Mouse (Mus musculus) limb, embryonic 11.5 days (tissue): ENCODE measurements at regions not wholly inside any gene's neighbourhood (a gene's known extent, or its start where the extent isn't known, plus 50 kb on each side); places are given as distances from the start of the nearest gene placed in this dataset.

Experiments
- ATAC-seq: fragments of 200-750 bp; cut with Nextera tagmentation; 2 replicates; pipeline ENCODE4 v1.8.0; 2017; ENCODE audit warnings: low read depth; ENCODE audit not compliant: insufficient number of reproducible peaks, low FRiP score, low TSS enrichment
- DNase-seq: peaks from one replicate; pipeline ENCODE4 v3.0.0-alpha.2; 2015; ENCODE audit warnings: low spot score
- H3K27ac ChIP-seq: fragments of 300-500 bp; sonication (generic); replicated peaks from 2 replicates; pipeline ENCODE4 v1.5.1; 2014; ENCODE audit warnings: low read depth, mild to moderate bottlenecking, low read length
- H3K27me3 ChIP-seq: fragments of 300-500 bp; sonication (generic); 2 replicates; pipeline ENCODE4 v1.6.1; 2014; ENCODE audit warnings: mild to moderate bottlenecking, low read length, mixed read lengths; ENCODE audit not compliant: control insufficient read depth, insufficient read depth
- H3K36me3 ChIP-seq: fragments of 300-500 bp; sonication (generic); 2 replicates; pipeline ENCODE4 v1.6.1; 2014; ENCODE audit warnings: mild to moderate bottlenecking, low read length, moderate library complexity, mixed read lengths; ENCODE audit not compliant: control insufficient read depth, insufficient read depth
- H3K4me1 ChIP-seq: fragments of 300-500 bp; sonication (generic); 2 replicates; pipeline ENCODE4 v1.6.1; 2014; ENCODE audit warnings: low read length, mixed read lengths; ENCODE audit not compliant: control insufficient read depth, insufficient read depth
- H3K4me2 ChIP-seq: fragments of 300-500 bp; sonication (generic); 2 replicates; pipeline ENCODE4 v1.6.1; 2014; ENCODE audit warnings: low read depth, mild to moderate bottlenecking, moderate library complexity; ENCODE audit not compliant: severe bottlenecking
- H3K4me3 ChIP-seq: fragments of 300-500 bp; sonication (generic); 2 replicates; pipeline ENCODE4 v1.5.1; 2014; ENCODE audit warnings: low read depth, low read length
- H3K9ac ChIP-seq: fragments of 300-500 bp; sonication (generic); 2 replicates; pipeline ENCODE4 v1.6.1; 2014; ENCODE audit warnings: mild to moderate bottlenecking, low read length
- H3K9me3 ChIP-seq: fragments of 300-500 bp; sonication (generic); 2 replicates; pipeline ENCODE4 v1.6.1; 2016; ENCODE audit warnings: low read length; ENCODE audit not compliant: control insufficient read depth
- WGBS: fragments of 180-500 bp; shearing (Covaris S2); extraction: QIAGEN DNeasy Blood & Tissue Kit; methylation state at CpG from one replicate; pipeline ENCODE4 v1.1.7; 2014; 5-methylcytosine and 5-hydroxymethylcytosine counted together

GRCm38 (mm10) chr6:95261001-95261400, 60.9 kb upstream of the Gm10234 start:
- H3K9ac ChIP-seq = no peak overlapping the region
- H3K36me3 ChIP-seq = no peaks in the 10 kb centered on the region
- H3K27ac ChIP-seq = no peak overlapping the region
- ATAC-seq (no peak), DNase-seq (no peak)
- H3K4me1 ChIP-seq = no peaks in the 10 kb centered on the region
- H3K4me3 ChIP-seq = no peak overlapping the region
- H3K9me3 ChIP-seq = no peaks in the 10 kb centered on the region
- H3K4me2 ChIP-seq = no peak overlapping the region
- H3K27me3 ChIP-seq = no peaks in the 10 kb centered on the region
- 25% methylated on average over 1 of the region's 1 CpGs for WGBS

- Histone ChIP-seq H3K4me1 (no peaks in the 10 kb centered on the region), H3K27me3 (no peaks in the 10 kb centered on the region), H3K27ac (no peak overlapping the region), H3K4me2 (no peak overlapping the region), H3K36me3 (no peaks in the 10 kb centered on the region), H3K9ac (no peak overlapping the region), H3K4me3 (no peak overlapping the region), H3K9me3 (no peaks in the 10 kb centered on the region)
- ATAC-seq (no peak), DNase-seq (no peak)
- WGBS = 55% methylated on average over 8 of the region's 8 CpGs
Observed at GRCm38 (mm10) chr6:95264011-95264869, 57.7 kb upstream of the Gm10234 start.

- Histone ChIP-seq H3K4me1 (no peaks in the 10 kb centered on the region), H3K4me2 (no peak overlapping the region), H3K27me3 (no peaks in the 10 kb centered on the region), H3K9ac (no peak overlapping the region), H3K4me3 (no peak overlapping the region), H3K36me3 (no peaks in the 10 kb centered on the region), H3K9me3 (no peaks in the 10 kb centered on the region), H3K27ac (no peak overlapping the region)
- ATAC-seq (no peak), DNase-seq (no peak)
- 95% methylated on average over 8 of the region's 8 CpGs for WGBS
Observed at GRCm38 (mm10) chr6:95269524-95269923, 52.4 kb upstream of the Gm10234 start.
